Mouse (Mus musculus): Measurements from ENCODE around the gene Rftn1.

- TF ChIP-seq EP300 (IDR thresholded peaks at IDR 0.05; ENCODE audit: low read depth) (no peak), CTCF (IDR thresholded peaks at IDR 0.05; ENCODE audit: low read depth) (no peak)
These were observed 200.9 kb downstream of the Rftn1 start for GRCm38 (mm10) chr17:49989583-49989982.

Data from heart, postnatal 0 days (tissue).